23 mouse cellular contexts compared by ENCODE assay signal in genomic region chr14:77464782-77465181, GRCm38 (mm10).
A peak's percentile ranks its signal among the peaks of the same experiment; 100 is the strongest.
DNase-seq lines count a peak whose midpoint lies in the region; ATAC-seq lines count a peak whose summit lies in the region.
"Had no signal": no experiment of that assay in that cellular context is flagged by ENCODE, and none has a peak within 500 bp of the region (broad histone marks: within the 10 kb centered on the region; RNA-seq: fewer than 3 reads in every experiment).

No protein-coding gene starts in this region.

- no peaks in the 10 kb centered on the region for H3K36me3 ChIP-seq in heart, embryonic 10.5 days
- no peaks in the 10 kb centered on the region for H3K36me3 ChIP-seq in megakaryocyte, embryonic 14.5 days (replicated peaks; ENCODE audit: low read length)
- H3K36me3 ChIP-seq: hindbrain, embryonic 15.5 days; intestine, embryonic 15.5 days; stomach, embryonic 15.5 days had no signal

- no peaks in the 10 kb centered on the region for H3K27me3 ChIP-seq in heart, embryonic 10.5 days (ENCODE audit: insufficient read depth, poor library complexity, severe bottlenecking)
- H3K27me3 ChIP-seq in megakaryocyte, embryonic 14.5 days (replicated peaks), result no peaks in the 10 kb centered on the region
- H3K27me3 ChIP-seq: hindbrain, embryonic 15.5 days; intestine, embryonic 15.5 days; stomach, embryonic 15.5 days had no signal

- peaks cover 25% of the 10 kb centered on the region for H3K4me1 ChIP-seq in heart, embryonic 10.5 days
- peaks cover 26% of the 10 kb centered on the region for H3K4me1 ChIP-seq in megakaryocyte, embryonic 14.5 days
- H3K4me1 ChIP-seq: hindbrain, embryonic 15.5 days; intestine, embryonic 15.5 days; stomach, embryonic 15.5 days had no signal

- peak overlapping the region; percentile 67; the same call in 1 of the 2 replicates for H3K27ac ChIP-seq in heart, embryonic 10.5 days
- H3K27ac ChIP-seq: hindbrain, embryonic 15.5 days; intestine, embryonic 15.5 days; left cerebral cortex, adult 2 months; liver, embryonic 14.5 days; stomach, embryonic 15.5 days had no signal

- no peak for ATAC-seq in megakaryocyte, adult 5-6 weeks (ENCODE audit: poor library complexity, severe bottlenecking)
- ATAC-seq: CD4-positive, CD25-positive, alpha-beta regulatory T cell, adult 4 months; forebrain, embryonic 14.5 days; intestine, embryonic 15.5 days had no signal

- no peak for DNase-seq in heart, embryonic 10.5 days (ENCODE audit: low spot score)
- DNase-seq in heart, adult 8-10 months (ENCODE audit: low spot score), result no peak
- peak; percentile 4 for DNase-seq in Muller cell, postnatal 12 days (ENCODE audit: inconsistent ontology term)
- peak; percentile 17 to 22 for DNase-seq in heart, postnatal 10 days
- DNase-seq in right cerebral cortex, adult 18-20 months, result no peak
- DNase-seq: cerebellum, adult 2 months; cerebellum, postnatal 36 days; gastrocnemius, postnatal 10 days; kidney, postnatal 4 days; layer of hippocampus, adult 9-11 months; midbrain, embryonic 14.5 days; right cerebral cortex, postnatal 14 days; thymus, postnatal 25 days had no signal

- H3K4me3 ChIP-seq in heart, embryonic 10.5 days, result no peak overlapping the region
- peak overlapping the region; percentile 56 for H3K4me3 ChIP-seq in megakaryocyte, embryonic 14.5 days (replicated peaks)
- H3K4me3 ChIP-seq: erythroblast, embryonic 14.5 days; hindbrain, embryonic 15.5 days; intestine, embryonic 15.5 days; left cerebral cortex, adult 2 months; stomach, embryonic 15.5 days had no signal

- no peaks in the 10 kb centered on the region for H3K9me3 ChIP-seq in heart, embryonic 10.5 days
- no peaks in the 10 kb centered on the region for H3K9me3 ChIP-seq in megakaryocyte, embryonic 14.5 days
- H3K9me3 ChIP-seq: hindbrain, embryonic 15.5 days; intestine, embryonic 15.5 days; stomach, embryonic 15.5 days had no signal

- 38% methylated on average over 4 of the region's 4 CpGs for WGBS in heart, embryonic 10.5 days

- intact Hi-C loops in heart, postnatal 10 days (cut with DNase I), result no loop called here

Comparison
In these comparisons a context has a peak if more than half of its experiments do, and no peak if none do; other contexts are left out.
1. DNase-seq: peak in Muller cell, postnatal 12 days (single experiment) and heart, postnatal 10 days (2 of 2); none in heart, embryonic 10.5 days (single experiment), heart, adult 8-10 months (single experiment) and right cerebral cortex, adult 18-20 months (single experiment).